Mouse (Mus musculus) 3T3-L1 (cell line): ENCODE measurements around the gene Larp1.
"Not testable (repeated sequence)": the region's sequence is repeated elsewhere in the genome, so short reads cannot be mapped to it uniquely, and the experiment has no call there.

ENCODE experiments used
- DNase-seq: peaks from one replicate; pipeline ENCODE4 v3.0.0-alpha.2; 2015; ENCODE audit warnings: low read depth, low spot score

The Larp1 gene

GRCm38 (mm10) chr11:58098366-58098720, 89.5 kb downstream of the Larp1 start:
- not testable (repeated sequence) for DNase-seq

- no peak for DNase-seq
These were observed 91.1 kb downstream of the Larp1 start for GRCm38 (mm10) chr11:58100006-58100405.

GRCm38 (mm10) chr11:58101194-58101720, 92.4 kb downstream of the Larp1 start:
- DNase-seq, result peak; percentile 28

GRCm38 (mm10) chr11:58102146-58102545, 93.3 kb downstream of the Larp1 start:
- DNase-seq, result no peak

- DNase-seq, result peak; percentile 28
These were observed 93.9 kb downstream of the Larp1 start for GRCm38 (mm10) chr11:58102581-58103343.

GRCm38 (mm10) chr11:58103344-58103653, 94.4 kb downstream of the Larp1 start:
- DNase-seq, result no peak

GRCm38 (mm10) chr11:58103697-58104306, 94.9 kb downstream of the Larp1 start, which contains the start of gene Cnot8:
Gene Cnot8 (plus strand): TSS chr11:58104153.
- peak; percentile 95 for DNase-seq

GRCm38 (mm10) chr11:58104351-58104791, 95.5 kb downstream of the Larp1 start:
- DNase-seq, result peak; percentile 48

- peak; percentile 84 for DNase-seq
These were observed 98.1 kb downstream of the Larp1 start for GRCm38 (mm10) chr11:58107009-58107408.

- DNase-seq, result no peak
These were observed 98.9 kb downstream of the Larp1 start for GRCm38 (mm10) chr11:58107664-58108337.
